8 mouse cellular contexts compared by ENCODE assay signal in the genomic region with DNA sequence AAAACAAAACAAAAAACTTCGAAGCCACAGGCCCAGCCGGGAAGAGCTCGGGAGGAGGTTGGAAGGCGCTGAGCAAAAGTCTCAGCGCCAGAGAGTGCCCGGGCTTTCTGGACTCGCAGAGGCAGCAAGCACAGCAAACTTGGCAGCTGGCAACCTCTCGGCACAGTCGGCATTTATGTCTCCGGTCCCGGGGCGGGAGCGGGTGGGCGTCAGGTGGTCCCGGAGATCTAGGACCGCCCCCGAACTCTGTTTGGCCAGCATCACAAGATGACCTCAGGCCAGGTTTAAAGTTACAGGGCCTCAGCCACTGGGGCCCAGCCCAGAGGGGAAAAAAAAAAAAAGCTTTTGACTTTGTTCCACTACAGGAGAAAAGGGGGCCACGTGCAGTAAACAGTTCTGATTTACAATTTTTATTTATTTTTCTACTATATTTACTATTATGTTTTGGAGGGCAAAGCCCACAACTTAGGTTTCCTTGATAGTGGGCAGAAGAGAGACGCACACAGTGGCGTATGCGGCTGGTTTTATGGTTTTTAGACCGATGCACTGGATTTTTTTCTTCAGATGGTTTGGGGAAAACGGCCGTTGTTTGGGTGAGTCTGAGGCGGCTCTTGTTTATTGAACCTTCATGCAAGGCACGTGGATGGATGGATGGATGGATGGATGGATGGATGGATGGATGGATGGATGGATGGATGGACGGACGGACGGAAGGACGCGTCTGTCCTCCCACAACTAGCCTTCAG. TPM values are rescaled to one million over a fixed set of nuclear protein-coding genes. Genes with fewer than 3 reads are reported as not detected.
DNase-seq lines count a peak whose midpoint lies in the region; ATAC-seq and TF ChIP-seq lines count a peak whose summit lies in the region.

A gene (minus strand): TSS at position 240 of the 746 bp plus-strand sequence.

- 0 out of 2 replicates have a peak, but pooled peaks cover under 1% of the 10 kb centered on the region for H3K4me1 ChIP-seq in bone marrow macrophage, adult 2 months (ENCODE audit: control insufficient read depth, insufficient read depth, low read length)
- peaks cover 14% of the 10 kb centered on the region for H3K4me1 ChIP-seq in embryonic fibroblast, embryonic 13.5 days (ENCODE audit: control insufficient read depth, insufficient read depth, low read length)
- peaks cover 46% of the 10 kb centered on the region for H3K4me1 ChIP-seq in heart, embryonic 13.5 days
- H3K4me1 ChIP-seq in liver, embryonic 14.5 days (replicated peaks; ENCODE audit: control insufficient read depth in 2 of 2, insufficient read depth in 2 of 2, low read length in 1 of 2) = no peaks in the 10 kb centered on the region
- no peaks in the 10 kb centered on the region; the same call in 1 of the 2 replicates for H3K4me1 ChIP-seq in neural tube, embryonic 14.5 days (ENCODE audit: control insufficient read depth, insufficient read depth, low read length)

- H3K27me3 ChIP-seq in heart, embryonic 13.5 days (replicated peaks) = peaks cover 37% of the 10 kb centered on the region
- peaks cover 22% of the 10 kb centered on the region for H3K27me3 ChIP-seq in liver, embryonic 14.5 days (ENCODE audit: control insufficient read depth, insufficient read depth, low read length)
- no peaks in the 10 kb centered on the region for H3K27me3 ChIP-seq in neural tube, embryonic 14.5 days (ENCODE audit: control insufficient read depth, insufficient read depth, low read length)

- H3K9me3 ChIP-seq in heart, embryonic 13.5 days = no peaks in the 10 kb centered on the region
- H3K9me3 ChIP-seq in liver, embryonic 14.5 days (ENCODE audit: control insufficient read depth, low read length) = no peaks in the 10 kb centered on the region
- H3K9me3 ChIP-seq in neural tube, embryonic 14.5 days (ENCODE audit: control insufficient read depth, low read length) = no peaks in the 10 kb centered on the region

- TF ChIP-seq CTCF in bone marrow macrophage, adult 2 months (IDR thresholded peaks at IDR 0.05; ENCODE audit: low read depth, low read length) = no peak
- no peak for TF ChIP-seq CTCF in embryonic fibroblast, embryonic 13.5 days (IDR thresholded peaks at IDR 0.05; ENCODE audit: borderline replicate concordance, insufficient read depth, low read length)
- no peak for TF ChIP-seq CTCF in liver, embryonic 14.5 days (IDR thresholded peaks at IDR 0.05; ENCODE audit: low read depth)

- TF ChIP-seq POLR2A in bone marrow macrophage, adult 2 months (IDR thresholded peaks at IDR 0.05; ENCODE audit: borderline replicate concordance, low read depth, low read length) = no peak
- peak; percentile 71 for TF ChIP-seq POLR2A in embryonic fibroblast, embryonic 13.5 days (IDR thresholded peaks at IDR 0.05; ENCODE audit: low read depth, low read length)

- H3K27ac ChIP-seq in bone marrow macrophage, adult 2 months (ENCODE audit: insufficient read depth, low read depth, low read length) = no peak within 1 kb of the TSS
- 0 out of 2 replicates have a peak within 1 kb of the TSS, but pooled peaks have one; percentile 15 for H3K27ac ChIP-seq in embryonic fibroblast, embryonic 13.5 days (ENCODE audit: insufficient read depth, low read length)
- H3K27ac ChIP-seq in heart, embryonic 13.5 days (replicated peaks) = peak within 1 kb of the TSS; percentile 43
- no peak within 1 kb of the TSS for H3K27ac ChIP-seq in liver, embryonic 14.5 days
- no peak within 1 kb of the TSS for H3K27ac ChIP-seq in neural tube, embryonic 14.5 days (ENCODE audit: low read depth, low read length)

- TF ChIP-seq EP300 in liver, embryonic 14.5 days (IDR thresholded peaks at IDR 0.05; ENCODE audit: low read depth) = no peak

- DNase-seq in kidney, postnatal 14 days = peak; percentile 52
- DNase-seq in liver, embryonic 14.5 days (ENCODE audit: low read depth in 3 of 3, low spot score in 3 of 3) = no peak
- DNase-seq in urinary bladder, postnatal 4 days (ENCODE audit: low spot score in 2 of 2) = peak; percentile 77 to 79
- no peak for DNase-seq in thymus, adult 18-20 months

- WGBS in heart, embryonic 13.5 days = 2% methylated on average over 31 of the region's 31 CpGs
- WGBS in liver, embryonic 14.5 days (ENCODE audit: insufficient replicate concordance) = 5% methylated on average over 31 of the region's 31 CpGs
- 1% methylated on average over 31 of the region's 31 CpGs for WGBS in neural tube, embryonic 14.5 days

- ATAC-seq in heart, embryonic 13.5 days (ENCODE audit: extremely low read depth, insufficient number of reproducible peaks, low FRiP score, low TSS enrichment) = peak; percentile 49; the same call in 1 of the 2 replicates
- no peak for ATAC-seq in liver, embryonic 14.5 days (ENCODE audit: insufficient read depth)
- ATAC-seq in neural tube, embryonic 14.5 days (ENCODE audit: low read depth) = peak; percentile 41; the same call in 1 of the 2 replicates

- H3K9ac ChIP-seq in heart, embryonic 13.5 days = peak within 1 kb of the TSS; percentile 81
- no peak within 1 kb of the TSS for H3K9ac ChIP-seq in liver, embryonic 14.5 days (replicated peaks)
- H3K9ac ChIP-seq in neural tube, embryonic 14.5 days (replicated peaks; ENCODE audit: low read depth, low read length) = peak within 1 kb of the TSS; percentile 0; the same call in 1 of the 2 replicates

- no peaks in the 10 kb centered on the region for H3K36me3 ChIP-seq in heart, embryonic 13.5 days
- no peaks in the 10 kb centered on the region for H3K36me3 ChIP-seq in liver, embryonic 14.5 days (replicated peaks; ENCODE audit: control insufficient read depth, insufficient read depth, low read depth)
- no peaks in the 10 kb centered on the region for H3K36me3 ChIP-seq in neural tube, embryonic 14.5 days (ENCODE audit: control insufficient read depth, insufficient read depth, low read length)

- peak within 1 kb of the TSS; percentile 19; the same call in 1 of the 2 replicates for H3K4me3 ChIP-seq in bone marrow macrophage, adult 2 months (ENCODE audit: insufficient read depth, low read length)
- H3K4me3 ChIP-seq in embryonic fibroblast, embryonic 13.5 days (ENCODE audit: insufficient read depth, low read length) = peak within 1 kb of the TSS; percentile 72
- peak within 1 kb of the TSS; percentile 60 for H3K4me3 ChIP-seq in heart, embryonic 13.5 days
- peak within 1 kb of the TSS in 1 of 2 experiments; percentile 34; a peak in 1 of 4 replicates for H3K4me3 ChIP-seq in liver, embryonic 14.5 days (ENCODE audit: insufficient read depth in 1 of 2, low read depth in 2 of 2, low read length in 2 of 2)
- H3K4me3 ChIP-seq in neural tube, embryonic 14.5 days (ENCODE audit: low read depth, low read length) = peak within 1 kb of the TSS; percentile 29

- H3K4me2 ChIP-seq in heart, embryonic 13.5 days = peak within 1 kb of the TSS; percentile 73
- H3K4me2 ChIP-seq in liver, embryonic 14.5 days (ENCODE audit: low read depth) = peak within 1 kb of the TSS; percentile 32
- peak within 1 kb of the TSS; percentile 44 for H3K4me2 ChIP-seq in neural tube, embryonic 14.5 days (ENCODE audit: low read depth, low read length)

RNA-seq across cellular contexts. Expression of the gene that starts here (rescaled TPM):
- 1.6 and 3.0 TPM in 2 replicates for polyA plus RNA-seq in bone marrow macrophage, adult 2 months (2012; ENCODE audit: insufficient read depth, insufficient read length, missing spikeins)
- 163 and 184 TPM in 2 replicates for polyA plus RNA-seq in embryonic fibroblast, embryonic 13.5 days (2011; ENCODE audit: insufficient read length, low read depth, missing spikeins)
- 25.4 and 28.0 TPM in 2 replicates for polyA plus RNA-seq in heart, embryonic 13.5 days (2015; fragmentation: Nextera tagmentation; extraction: Ambion mirVana)
- polyA plus RNA-seq in liver, embryonic 14.5 days (2012; rRNA removed) = 0.29 and 0.47 TPM in 2 replicates
- 0.95 and 1.0 TPM in 2 replicates for polyA plus RNA-seq in liver, embryonic 14.5 days (2014; fragmentation: Nextera tagmentation; extraction: Ambion mirVana)
- polyA plus RNA-seq in neural tube, embryonic 14.5 days (2014; fragmentation: Nextera tagmentation; extraction: Ambion mirVana) = 25.6 and 40.5 TPM in 2 replicates

Comparison
In these comparisons a context has a peak if more than half of its experiments do, and no peak if none do; other contexts are left out.
1. H3K27ac ChIP-seq: peak in embryonic fibroblast, embryonic 13.5 days (single experiment) and heart, embryonic 13.5 days (single experiment); none in bone marrow macrophage, adult 2 months (single experiment), liver, embryonic 14.5 days (single experiment) and neural tube, embryonic 14.5 days (single experiment).
2. DNase-seq: peak in kidney, postnatal 14 days (single experiment) and urinary bladder, postnatal 4 days (2 of 2); none in liver, embryonic 14.5 days (0 of 3) and thymus, adult 18-20 months (0 of 2).
3. Peak in every context shown above with its lines, with median percentiles within 50 percentile points of each other: H3K4me2 ChIP-seq.